Mouse (Mus musculus) cortical plate, adult 2 months (tissue): ENCODE measurements around the gene Cav1.

Source experiments
- CTCF ChIP-seq: fragments of 200-500 bp; IDR thresholded peaks from 2 replicates; pipeline ENCODE4 v1.5.1; 2011; ENCODE audit warnings: mild to moderate bottlenecking, control low read depth, low read length; ENCODE audit not compliant: insufficient read depth; ENCODE audit errors: extremely low read depth
- POLR2A ChIP-seq: fragments of 200-500 bp; IDR thresholded peaks from 2 replicates; pipeline ENCODE4 v1.6.1; 2011; ENCODE audit warnings: mild to moderate bottlenecking, low read length, control low read depth; ENCODE audit not compliant: insufficient read depth; ENCODE audit errors: extremely low read depth

GRCm38 (mm10) chr6:17377371-17377770 lies 71.2 kb downstream of the Cav1 start:
- TF ChIP-seq CTCF = no peak
- no peak for TF ChIP-seq POLR2A
